Mouse (Mus musculus) cortical plate, adult 2 months (tissue): ENCODE data around the gene Cyp2c54.

Source experiments
- CTCF ChIP-seq: fragments of 200-500 bp; IDR thresholded peaks from 2 replicates; pipeline ENCODE4 v1.5.1; 2011; ENCODE audit warnings: mild to moderate bottlenecking, control low read depth, low read length; ENCODE audit not compliant: insufficient read depth; ENCODE audit errors: extremely low read depth
- POLR2A ChIP-seq: fragments of 200-500 bp; IDR thresholded peaks from 2 replicates; pipeline ENCODE4 v1.6.1; 2011; ENCODE audit warnings: mild to moderate bottlenecking, low read length, control low read depth; ENCODE audit not compliant: insufficient read depth; ENCODE audit errors: extremely low read depth

DNA sequence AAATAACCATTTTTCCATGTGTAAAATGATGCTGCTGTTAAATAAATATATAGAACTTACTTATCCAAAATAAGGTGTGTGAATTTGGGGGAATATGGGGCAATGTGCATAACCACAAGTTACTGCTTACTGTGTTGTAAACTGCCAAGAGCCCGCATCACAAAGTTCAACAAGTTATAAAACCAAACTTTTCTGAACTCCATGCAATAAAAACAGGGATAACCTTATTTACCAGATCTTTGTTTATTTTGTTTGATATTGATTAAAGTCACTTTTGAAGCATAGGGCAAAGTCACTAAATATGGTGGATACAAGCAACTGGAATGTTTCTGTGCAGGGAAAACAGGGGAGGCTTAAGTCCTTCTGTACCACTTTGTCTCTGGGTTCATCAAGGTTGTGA lies 14.8 kb upstream of the Cyp2c54 start:
- no peak for TF ChIP-seq CTCF
- no peak for TF ChIP-seq POLR2A
